Mouse (Mus musculus) gonadal fat pad, adult 2 months (tissue): ENCODE results near the gene Olfr348. TPM values are rescaled to one million over a fixed set of nuclear protein-coding genes. Genes with fewer than 3 reads are reported as not detected.

Experiments
- DNase-seq: peaks from one replicate; pipeline ENCODE4 v3.0.0-alpha.2; 2012; ENCODE audit warnings: low read depth
- polyA plus RNA-seq: library from polyadenylated mRNA; depleted of rRNA; stranded (reverse); fragments of >200 nt; gene quantifications from 2 replicates; pipeline ENCODE4 v1.2.3, GENCODE M21; 2012; rRNA removed

Gene Olfr348
- polyA plus RNA-seq, result not detected in 2 replicates

DNA sequence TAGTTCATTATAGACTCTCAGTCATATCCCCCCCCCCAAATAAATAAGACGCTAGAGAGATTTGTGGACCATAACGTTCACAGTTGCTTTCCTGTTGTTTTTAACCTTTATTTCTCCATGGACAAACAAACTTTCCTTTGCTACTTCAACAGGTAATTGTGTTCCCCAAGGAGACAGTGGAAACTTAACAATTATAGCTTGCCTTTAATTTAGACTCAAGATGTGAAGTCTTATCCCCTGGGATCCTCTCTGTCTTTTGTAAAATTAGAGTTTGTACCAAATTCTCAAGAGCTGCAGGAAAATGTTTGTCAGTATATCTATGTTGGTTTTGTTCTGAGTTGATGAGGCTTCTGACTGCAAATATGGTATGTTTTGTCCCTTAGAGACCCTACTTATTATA lies at the start of gene Olfr348:
Gene Olfr348 (plus strand): TSS at position 301 of the 400 bp plus-strand sequence.
- DNase-seq, result no peak

DNA sequence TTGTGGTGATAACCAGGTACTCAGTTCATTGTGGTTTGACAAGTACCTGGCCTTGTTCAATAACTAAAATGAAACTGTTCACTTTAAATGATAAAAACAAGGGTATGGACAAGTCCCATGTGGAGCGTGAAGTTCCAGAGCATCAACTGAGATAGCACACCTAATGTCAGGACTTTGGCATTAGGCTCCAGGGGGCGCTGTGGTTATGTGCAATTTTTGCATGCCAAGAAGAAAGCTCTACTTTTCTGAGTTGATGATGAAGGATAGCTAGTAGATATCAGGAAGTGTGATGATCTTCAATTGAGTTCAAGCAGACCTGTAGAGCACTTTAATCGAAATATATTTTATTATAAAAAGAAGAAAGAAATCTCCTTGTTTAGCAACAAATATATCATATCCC lies 47.9 kb upstream of the Olfr348 start:
- no peak for DNase-seq

GRCm38 (mm10) chr2:36790238-36790637 lies 6.2 kb downstream of the Olfr348 start, which contains the start of gene Olfr50:
TSS of gene Olfr50 (plus strand) at chr2:36790538.
- DNase-seq, result no peak

DNA sequence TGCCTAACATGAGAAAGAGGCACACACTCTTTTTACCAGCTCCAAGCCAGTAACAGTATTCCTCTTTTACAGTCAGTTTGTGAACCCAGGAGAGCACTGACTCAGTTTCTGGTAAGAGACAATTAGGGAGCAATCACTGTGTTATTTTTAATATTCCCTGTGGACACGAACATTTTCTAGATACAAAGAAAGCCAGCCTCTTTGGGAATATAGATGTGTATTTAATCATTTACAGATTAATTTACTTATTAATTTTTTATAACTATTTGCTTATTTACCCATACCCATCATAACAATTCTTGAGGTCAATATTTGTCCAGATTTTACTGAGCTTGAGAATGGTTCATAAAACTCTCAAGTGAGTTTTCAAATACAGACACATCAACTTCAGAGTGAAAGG lies 32.9 kb downstream of the Olfr348 start, which contains the start of gene Olfr3:
Gene Olfr3 (minus strand): TSS at position 101 of the 400 bp plus-strand sequence.
- no peak for DNase-seq

Other genes with a start within 250 kb of the Olfr348 start
- not detected in 2 replicates for gene Olfr344, start 217.6 kb upstream of the Olfr348 start, polyA plus RNA-seq
- gene Olfr345, start 144.2 kb upstream of the Olfr348 start, polyA plus RNA-seq, result not detected in 2 replicates
- not detected in 2 replicates for gene Olfr346, start 98.5 kb upstream of the Olfr348 start, polyA plus RNA-seq
- gene Olfr347, start 52.4 kb upstream of the Olfr348 start, polyA plus RNA-seq, result not detected in 2 replicates
- gene Olfr50, start 6.3 kb downstream of the Olfr348 start, polyA plus RNA-seq, result not detected in 2 replicates
- gene Olfr3, start 32.8 kb downstream of the Olfr348 start, polyA plus RNA-seq, result not detected in 2 replicates
- gene Olfr350, start 62.0 kb downstream of the Olfr348 start, polyA plus RNA-seq, result not detected in 2 replicates
- not detected in 2 replicates for gene Olfr351, start 78.4 kb downstream of the Olfr348 start, polyA plus RNA-seq
- not detected in 2 replicates for gene Olfr352, start 84.2 kb downstream of the Olfr348 start, polyA plus RNA-seq
- not detected in 2 replicates for gene Olfr353, start 108.7 kb downstream of the Olfr348 start, polyA plus RNA-seq
- gene Olfr354, start 121.4 kb downstream of the Olfr348 start, polyA plus RNA-seq, result not detected in 2 replicates
- not detected in 2 replicates for gene Olfr355, start 144.6 kb downstream of the Olfr348 start, polyA plus RNA-seq
- gene Olfr356, start 152.8 kb downstream of the Olfr348 start, polyA plus RNA-seq, result not detected in 2 replicates
- not detected in 2 replicates for gene Olfr357, start 209.6 kb downstream of the Olfr348 start, polyA plus RNA-seq
- gene Olfr358, start 225.1 kb downstream of the Olfr348 start, polyA plus RNA-seq, result not detected in 2 replicates